Mouse (Mus musculus): ENCODE data around the gene Pde3a. TPM values are rescaled to one million over a fixed set of nuclear protein-coding genes. Genes with fewer than 3 reads are reported as not detected.

The Pde3a gene
- polyA plus RNA-seq, 1 experiment: not detected

DNA sequence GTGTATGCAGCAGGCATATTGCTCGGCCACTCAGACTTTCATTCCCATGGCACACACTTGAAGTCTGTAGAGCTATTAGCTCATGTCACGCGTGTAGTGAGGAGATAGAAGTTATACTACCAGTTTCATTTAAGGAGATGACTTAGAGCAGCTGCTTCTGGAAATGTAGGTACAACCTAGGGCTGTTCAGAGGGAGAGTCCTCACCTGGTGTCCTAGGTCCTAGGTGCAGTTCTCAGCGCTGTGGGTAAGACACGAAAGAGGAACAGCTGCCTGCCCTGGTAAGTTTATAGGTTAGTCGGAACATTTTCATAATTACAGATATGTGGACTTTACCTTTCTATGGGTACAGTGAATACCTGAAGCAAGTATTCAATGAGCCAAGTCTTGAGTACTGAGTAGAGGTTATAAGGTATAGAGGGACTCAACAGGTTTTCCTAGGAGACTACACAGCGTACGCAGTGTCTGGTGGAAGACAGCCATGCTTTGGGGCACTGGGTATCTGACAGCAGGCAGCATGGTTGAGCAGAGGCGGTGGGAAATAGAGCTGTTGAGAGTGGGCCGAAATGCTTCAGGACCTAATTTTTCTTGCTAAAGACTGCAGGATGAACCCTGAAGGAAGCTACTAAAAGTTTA, 43.9 kb downstream of the Pde3a start:
- H3K36me3 ChIP-seq (ENCODE audit: control insufficient read depth, insufficient read depth): no peaks in the 10 kb centered on the region
- no peak overlapping the region for H3ac ChIP-seq (ENCODE audit: control insufficient read depth, insufficient read length)
- H3K27me3 ChIP-seq (ENCODE audit: control insufficient read depth, insufficient read depth, insufficient read length): no peaks in the 10 kb centered on the region
- H3K4me3 ChIP-seq: no peak overlapping the region
- no peak overlapping the region for H3K4me2 ChIP-seq (ENCODE audit: low read depth)
- TF ChIP-seq MAX (IDR thresholded peaks at IDR 0.05; ENCODE audit: low read depth) (no peak), POLR2A (IDR thresholded peaks at IDR 0.05; ENCODE audit: insufficient read length, low read depth) (no peak)
- no peaks in the 10 kb centered on the region for H3K79me2 ChIP-seq (ENCODE audit: control insufficient read depth, insufficient read depth)

DNA sequence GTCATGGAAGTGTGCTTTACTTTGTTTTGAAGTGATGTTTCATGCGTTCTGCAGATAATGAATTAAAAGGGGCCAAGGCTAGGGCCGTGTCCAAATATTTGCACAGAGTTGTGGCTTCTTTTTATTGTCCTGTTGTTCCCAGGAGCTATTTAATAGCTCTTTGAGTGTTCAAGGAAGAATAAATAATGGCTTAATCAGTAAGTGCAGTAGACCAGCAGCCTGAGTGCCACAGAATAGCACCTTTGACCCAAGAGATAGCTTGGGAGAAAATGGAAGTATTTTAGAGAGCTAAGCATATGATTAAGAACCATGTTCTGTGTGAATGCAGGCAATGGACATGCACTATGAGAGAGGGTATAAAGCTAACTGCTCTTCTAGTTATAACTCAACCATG, 44.4 kb downstream of the Pde3a start:
- Histone ChIP-seq H3K36me3 (ENCODE audit: control insufficient read depth, insufficient read depth) (no peaks in the 10 kb centered on the region), H3K4me3 (no peak overlapping the region), H3K27me3 (ENCODE audit: control insufficient read depth, insufficient read depth, insufficient read length) (no peaks in the 10 kb centered on the region), H3K4me2 (ENCODE audit: low read depth) (no peak overlapping the region), H3ac (ENCODE audit: control insufficient read depth, insufficient read length) (no peak overlapping the region), H3K79me2 (ENCODE audit: control insufficient read depth, insufficient read depth) (no peaks in the 10 kb centered on the region)
- TF ChIP-seq SRF (IDR thresholded peaks at IDR 0.05; ENCODE audit: control insufficient read depth, insufficient read length, low read depth) (no peak), CEBPB (IDR thresholded peaks at IDR 0.05; ENCODE audit: insufficient read depth, poor library complexity, severe bottlenecking) (no peak), USF1 (IDR thresholded peaks at IDR 0.05; ENCODE audit: low read depth) (no peak)

GRCm38 (mm10) chr6:141295264-141295663, 46.2 kb downstream of the Pde3a start:
- Histone ChIP-seq H3K79me2 (ENCODE audit: control insufficient read depth, insufficient read depth) (no peaks in the 10 kb centered on the region), H3ac (ENCODE audit: control insufficient read depth, insufficient read length) (no peak overlapping the region), H3K4me2 (ENCODE audit: low read depth) (no peak overlapping the region), H3K36me3 (ENCODE audit: control insufficient read depth, insufficient read depth) (no peaks in the 10 kb centered on the region), H3K4me3 (no peak overlapping the region), H3K27me3 (ENCODE audit: control insufficient read depth, insufficient read depth, insufficient read length) (no peaks in the 10 kb centered on the region)
- TF ChIP-seq MYOD1 (IDR thresholded peaks at IDR 0.05; ENCODE audit: control insufficient read depth in 1 of 3, insufficient read length in 2 of 3, low read depth in 2 of 3) (peak in 1 of 3 experiments; percentile 38), POLR2AphosphoS2 (IDR thresholded peaks at IDR 0.05; ENCODE audit: insufficient read length, low read depth) (no peak)

DNA sequence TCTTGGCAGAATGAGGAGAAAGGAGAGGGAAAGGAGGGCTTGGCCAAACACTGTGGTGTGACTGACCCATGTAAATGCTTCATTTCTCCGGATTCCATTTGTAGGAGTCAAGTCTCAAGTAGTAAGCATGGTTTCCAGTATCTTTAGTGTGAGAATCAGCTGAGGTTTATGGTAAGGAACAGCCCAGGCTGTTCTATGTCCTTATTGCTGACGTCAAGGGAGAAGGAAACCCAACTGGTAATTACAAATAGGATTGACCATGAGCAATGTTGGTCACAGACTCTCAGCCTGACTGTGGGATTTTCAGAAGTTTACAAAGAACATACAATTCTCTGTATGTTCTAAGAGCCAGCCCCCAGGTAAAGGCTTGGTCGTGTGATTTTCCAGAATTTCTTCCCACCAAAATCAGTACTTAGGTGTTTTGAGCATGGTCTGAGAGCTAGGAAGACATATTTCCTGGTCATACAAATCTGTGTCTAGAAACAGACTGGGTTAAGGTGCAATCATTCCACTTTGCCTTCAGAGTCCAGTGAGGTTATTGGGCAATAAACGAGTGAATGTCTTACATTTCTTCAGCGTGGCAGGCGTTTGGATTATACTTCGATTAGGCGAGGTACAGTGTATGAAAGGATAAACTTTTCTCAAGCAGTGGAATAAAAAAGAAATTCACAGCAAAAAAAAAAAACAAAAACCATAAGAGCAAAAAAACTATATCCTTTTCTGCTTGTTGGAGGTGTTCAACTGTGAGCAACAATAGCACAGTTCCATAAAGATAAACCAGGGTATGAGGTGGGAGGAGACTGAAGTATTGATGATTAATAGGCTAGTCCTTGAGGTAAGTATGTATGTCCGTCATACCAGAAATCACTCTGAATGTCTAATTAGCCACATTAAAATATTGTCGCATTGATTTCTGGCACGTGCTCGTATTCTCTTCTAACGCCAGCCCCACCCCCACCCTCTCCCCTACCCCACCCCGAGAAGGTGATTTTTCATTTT, 53.0 kb downstream of the Pde3a start:
- Histone ChIP-seq H3ac (ENCODE audit: control insufficient read depth, insufficient read length) (no peak overlapping the region), H3K36me3 (ENCODE audit: control insufficient read depth, insufficient read depth) (no peaks in the 10 kb centered on the region), H3K4me2 (ENCODE audit: low read depth) (no peak overlapping the region), H3K4me3 (no peak overlapping the region), H3K27me3 (ENCODE audit: control insufficient read depth, insufficient read depth, insufficient read length) (no peaks in the 10 kb centered on the region), H3K79me2 (ENCODE audit: control insufficient read depth, insufficient read depth) (no peaks in the 10 kb centered on the region)
- TF ChIP-seq POLR2A (IDR thresholded peaks at IDR 0.05; ENCODE audit: insufficient read length, low read depth): no peak

GRCm38 (mm10) chr6:141302842-141303241, 53.8 kb downstream of the Pde3a start:
- Histone ChIP-seq H3K79me2 (ENCODE audit: control insufficient read depth, insufficient read depth) (no peaks in the 10 kb centered on the region), H3K4me3 (no peak overlapping the region), H3K36me3 (ENCODE audit: control insufficient read depth, insufficient read depth) (no peaks in the 10 kb centered on the region), H3ac (ENCODE audit: control insufficient read depth, insufficient read length) (no peak overlapping the region), H3K27me3 (ENCODE audit: control insufficient read depth, insufficient read depth, insufficient read length) (no peaks in the 10 kb centered on the region), H3K4me2 (ENCODE audit: low read depth) (no peak overlapping the region)
- TF ChIP-seq REST (IDR thresholded peaks at IDR 0.05; ENCODE audit: insufficient read depth, insufficient read length) (no peak), POLR2AphosphoS2 (IDR thresholded peaks at IDR 0.05; ENCODE audit: insufficient read length, low read depth) (no peak), USF1 (IDR thresholded peaks at IDR 0.05; ENCODE audit: low read depth) (no peak)

DNA sequence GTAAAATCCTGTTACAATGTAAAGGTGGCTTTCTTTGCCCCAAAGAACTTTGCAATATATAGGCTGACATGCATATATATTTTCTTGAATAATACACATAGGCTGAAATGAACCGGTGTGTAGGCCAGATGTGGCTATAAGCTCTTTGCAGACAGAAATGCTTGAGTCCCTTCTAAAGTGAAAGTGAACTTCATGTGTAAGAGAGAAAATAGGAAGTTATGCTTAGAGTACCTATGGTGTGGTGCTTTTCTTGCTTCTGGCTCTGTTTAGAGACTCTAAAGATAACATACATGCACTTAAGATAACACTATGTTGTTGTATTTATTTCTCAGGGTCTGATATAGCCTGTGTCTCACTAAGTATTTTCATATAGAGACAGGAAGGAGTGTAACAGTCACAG, 58.3 kb downstream of the Pde3a start:
- H3K79me2 ChIP-seq (ENCODE audit: control insufficient read depth, insufficient read depth): no peaks in the 10 kb centered on the region
- H3ac ChIP-seq (ENCODE audit: control insufficient read depth, insufficient read length): no peak overlapping the region
- no peak overlapping the region for H3K4me2 ChIP-seq (ENCODE audit: low read depth)
- no peak overlapping the region for H3K4me3 ChIP-seq
- TF ChIP-seq POLR2AphosphoS2 (IDR thresholded peaks at IDR 0.05; ENCODE audit: insufficient read length, low read depth) (no peak), SRF (IDR thresholded peaks at IDR 0.05; ENCODE audit: control insufficient read depth, insufficient read length, low read depth) (no peak), E2F4 (IDR thresholded peaks at IDR 0.05; ENCODE audit: insufficient read depth) (no peak), TCF12 (IDR thresholded peaks at IDR 0.05; ENCODE audit: insufficient read depth, poor library complexity, severe bottlenecking) (no peak), USF1 (IDR thresholded peaks at IDR 0.05; ENCODE audit: low read depth) (no peak), MYOD1 (IDR thresholded peaks at IDR 0.05; ENCODE audit: control insufficient read depth in 1 of 3, insufficient read length in 2 of 3, low read depth in 2 of 3) (no peak), REST (IDR thresholded peaks at IDR 0.05; ENCODE audit: insufficient read depth, insufficient read length) (no peak), CEBPB (IDR thresholded peaks at IDR 0.05; ENCODE audit: insufficient read depth, poor library complexity, severe bottlenecking) (no peak), TCF3 (IDR thresholded peaks at IDR 0.05; ENCODE audit: insufficient read length, low read depth) (no peak), MYOG (IDR thresholded peaks at IDR 0.05; ENCODE audit: control insufficient read depth in 1 of 3, insufficient read depth in 1 of 3, insufficient read length in 2 of 3, low read depth in 2 of 3) (no peak), MAX (IDR thresholded peaks at IDR 0.05; ENCODE audit: low read depth) (no peak), POLR2A (IDR thresholded peaks at IDR 0.05; ENCODE audit: insufficient read length, low read depth) (no peak)
- no peaks in the 10 kb centered on the region for H3K36me3 ChIP-seq (ENCODE audit: control insufficient read depth, insufficient read depth)
- no peaks in the 10 kb centered on the region for H3K27me3 ChIP-seq (ENCODE audit: control insufficient read depth, insufficient read depth, insufficient read length)

Data from myocyte (in vitro differentiated cells).